Mouse (Mus musculus) lung, postnatal 0 days (tissue): Measurements from ENCODE around the gene Sarnp.

Experiments used
- CTCF ChIP-seq: IDR thresholded peaks from 2 replicates; pipeline ENCODE4 v1.5.1; 2016; ENCODE audit warnings: antibody characterized with exemption, mild to moderate bottlenecking
- EP300 ChIP-seq: IDR thresholded peaks from 2 replicates; pipeline ENCODE4 v1.6.1; 2016; ENCODE audit warnings: antibody characterized with exemption, mild to moderate bottlenecking, control low read depth

DNA sequence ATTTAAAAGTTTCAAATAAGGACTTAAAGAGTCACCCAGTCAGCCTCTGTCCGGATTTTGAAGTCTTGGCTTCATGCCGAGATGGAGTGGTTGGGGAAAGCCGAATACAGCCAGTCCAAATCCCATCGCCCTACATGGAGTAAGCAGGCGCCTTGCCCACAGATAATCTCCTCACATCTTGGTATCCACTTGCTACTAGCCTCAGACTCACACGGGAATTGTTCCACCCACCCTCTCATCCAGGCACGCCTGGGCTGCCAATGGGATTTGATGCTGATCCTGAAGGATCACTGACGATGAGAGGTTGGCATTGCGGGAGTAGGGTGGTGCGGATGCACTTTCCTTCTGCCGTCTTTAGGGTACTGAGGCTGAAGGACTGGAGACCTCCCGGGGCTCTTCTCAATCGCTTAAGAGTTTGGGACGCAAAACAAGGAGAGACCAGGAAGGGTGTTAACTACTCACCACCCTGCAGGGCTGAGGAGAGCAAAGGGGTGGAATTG lies 13.3 kb upstream of the Sarnp start, which contains the start of gene Dnajc14:
- no peak for TF ChIP-seq EP300
- TF ChIP-seq CTCF = no peak
